Mouse (Mus musculus): ENCODE data around the gene Cox7c. TPM values are rescaled to one million over a fixed set of nuclear protein-coding genes. Genes with fewer than 3 reads are reported as not detected.
"Not testable (repeated sequence)": the region's sequence is repeated elsewhere in the genome, so short reads cannot be mapped to it uniquely, and the experiment has no call there.

Cox7c gene
- 100 to 1,000 TPM; 778 to 868 TPM for total RNA-seq (2021)
- long read RNA-seq, experiment 1, transcript Cox7c-201 (3 exons, 315 nt), result minor isoform, 20 of 919 reads
- long read RNA-seq, experiment 1, transcript Cox7c-203 (3 exons, 540 nt), result major isoform, 890 of 919 reads
- long read RNA-seq, experiment 1, partial matches to known transcripts, result 2 of 919 reads
- long read RNA-seq, experiment 1, other reads (novel, unspliced or antisense), result 3 of 919 reads
- long read RNA-seq, experiment 2, transcript Cox7c-203 (3 exons, 540 nt), result major isoform, 1,126 of 1,150 reads
- long read RNA-seq, experiment 2, transcript Cox7c-201 (3 exons, 315 nt), result minor isoform, 13 of 1,150 reads
- long read RNA-seq, experiment 2, partial matches to known transcripts, result 0 of 1,150 reads
- long read RNA-seq, experiment 2, other reads (novel, unspliced or antisense), result 7 of 1,150 reads

- intact Hi-C loops (cut with DNase I; ENCODE audit: low total_unique reads), result no loop called here
- DNase-seq, result peak; percentile 80
Measured at GRCm38 (mm10) chr13:86046254-86046951, at the start of gene Cox7c. Gene Cox7c, minus strand, starts transcription at chr13:86046904.

- DNase-seq, result no peak
- intact Hi-C loops (cut with DNase I; ENCODE audit: low total_unique reads), result no loop called here
Measured at GRCm38 (mm10) chr13:86068011-86068724, 21.5 kb upstream of the Cox7c start.

GRCm38 (mm10) chr13:86067508-86067907 lies 20.8 kb upstream of the Cox7c start:
- intact Hi-C loops (cut with DNase I; ENCODE audit: low total_unique reads), result no loop called here
- no peak for DNase-seq

- intact Hi-C loops (cut with DNase I; ENCODE audit: low total_unique reads); DNase-seq: not testable (repeated sequence)
Measured at GRCm38 (mm10) chr13:86054091-86054490, 7.4 kb upstream of the Cox7c start.

GRCm38 (mm10) chr13:86004907-86005675 lies 41.6 kb downstream of the Cox7c start:
- intact Hi-C loops (cut with DNase I; ENCODE audit: low total_unique reads), result no loop called here
- no peak for DNase-seq

All from gastrocnemius, postnatal 14 days (tissue).